Comparison of ENCODE assay signal across 1 mouse cellular context in the genomic region with DNA sequence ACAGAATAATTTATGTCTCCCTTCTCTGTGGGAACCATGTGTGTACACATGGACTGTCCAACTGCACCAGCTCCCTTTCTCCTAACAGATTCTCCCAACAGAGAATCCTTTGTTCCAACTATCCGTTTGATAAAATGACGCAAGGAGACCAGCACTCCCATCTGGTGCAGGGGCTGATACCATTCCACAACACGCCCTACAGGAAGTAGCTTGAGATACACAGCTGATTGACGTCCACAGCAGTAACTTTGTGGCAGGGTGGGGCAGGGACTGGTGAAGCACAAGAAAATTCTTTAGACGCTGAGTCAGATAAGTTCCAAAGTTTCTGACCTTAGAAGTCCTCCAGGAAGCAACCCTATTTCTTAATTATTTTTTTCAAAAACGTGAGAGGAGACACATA.
TF ChIP-seq lines count a peak whose summit lies in the region.

No protein-coding gene starts in this region.

TF ChIP-seq in MEL, 35 proteins besides CTCF, POLR2A, EP300 and RAD21 (continued from another document):
- no peak for TF ChIP-seq CHD1 (IDR thresholded peaks at IDR 0.05; ENCODE audit: low read depth, low read length)
- no peak for TF ChIP-seq JUND (IDR thresholded peaks at IDR 0.05; ENCODE audit: low read depth, low read length)
- TF ChIP-seq USF1 (IDR thresholded peaks at IDR 0.05; ENCODE audit: low read depth, low read length) = no peak
TF ChIP-seq in MEL: peak in this region for 16.
